Mouse (Mus musculus): ENCODE measurements at regions not wholly inside any gene's neighbourhood (a gene's known extent, or its start where the extent isn't known, plus 50 kb on each side); places are given as distances from the start of the nearest gene placed in this dataset.

- peak; percentile 15 for DNase-seq (ENCODE audit: low spot score)
Measured at GRCm38 (mm10) chrX:6261469-6261868, 59.1 kb downstream of the Bmp15 start.

DNA sequence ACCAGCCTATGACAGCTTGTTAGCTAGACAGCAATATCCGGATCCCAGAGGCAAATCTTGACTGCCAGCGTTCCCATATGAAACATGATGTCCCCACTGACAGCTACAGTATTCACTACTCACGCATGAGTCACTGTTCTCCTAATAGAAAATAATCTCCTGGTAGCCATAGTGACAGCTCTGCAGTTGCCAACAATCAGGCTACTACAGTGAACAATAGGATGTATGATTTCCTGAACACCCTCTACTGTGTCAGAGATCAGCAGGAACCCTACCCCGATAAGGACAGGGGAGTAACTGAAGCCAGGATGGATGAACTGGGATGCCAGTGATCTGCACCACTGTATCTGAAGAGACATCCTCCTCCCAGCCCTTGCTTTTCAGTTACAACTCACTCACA lies 62.0 kb downstream of the Bmp15 start:
- DNase-seq (ENCODE audit: low spot score) = no peak

DNA sequence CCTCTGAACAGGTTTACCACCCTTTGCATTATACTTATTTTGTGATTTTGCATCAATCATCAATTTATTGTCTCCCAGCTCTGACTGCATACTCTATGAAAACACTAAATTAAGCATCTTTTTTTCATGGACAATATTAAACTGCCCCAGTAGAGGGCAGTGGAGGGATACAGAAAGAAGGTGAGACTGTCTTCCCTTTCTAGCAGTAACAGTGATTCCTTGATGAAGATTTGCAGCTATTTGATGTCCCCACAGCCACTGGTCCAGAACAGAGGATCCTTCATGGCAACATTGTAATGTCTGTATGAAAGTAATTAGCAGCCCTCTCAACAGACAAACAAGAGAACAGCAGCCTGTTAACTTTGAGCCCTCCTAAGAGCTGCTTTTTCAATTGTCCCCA lies 66.5 kb downstream of the Bmp15 start:
- DNase-seq (ENCODE audit: low spot score) = no peak

GRCm38 (mm10) chrX:6252873-6253272 lies 67.6 kb downstream of the Bmp15 start:
- no peak for DNase-seq (ENCODE audit: low spot score)

All from ovary, postnatal 10 days (tissue).